Mouse (Mus musculus) liver, adult (tissue): ENCODE results near the gene Cenpn.

Experiments
- GATA4 ChIP-seq: IDR thresholded peaks from 2 replicates; pipeline ENCODE4 v1.6.1; 2014; ENCODE audit warnings: mild to moderate bottlenecking, low read length; ENCODE audit not compliant: insufficient replicate concordance

Gene Cenpn

DNA sequence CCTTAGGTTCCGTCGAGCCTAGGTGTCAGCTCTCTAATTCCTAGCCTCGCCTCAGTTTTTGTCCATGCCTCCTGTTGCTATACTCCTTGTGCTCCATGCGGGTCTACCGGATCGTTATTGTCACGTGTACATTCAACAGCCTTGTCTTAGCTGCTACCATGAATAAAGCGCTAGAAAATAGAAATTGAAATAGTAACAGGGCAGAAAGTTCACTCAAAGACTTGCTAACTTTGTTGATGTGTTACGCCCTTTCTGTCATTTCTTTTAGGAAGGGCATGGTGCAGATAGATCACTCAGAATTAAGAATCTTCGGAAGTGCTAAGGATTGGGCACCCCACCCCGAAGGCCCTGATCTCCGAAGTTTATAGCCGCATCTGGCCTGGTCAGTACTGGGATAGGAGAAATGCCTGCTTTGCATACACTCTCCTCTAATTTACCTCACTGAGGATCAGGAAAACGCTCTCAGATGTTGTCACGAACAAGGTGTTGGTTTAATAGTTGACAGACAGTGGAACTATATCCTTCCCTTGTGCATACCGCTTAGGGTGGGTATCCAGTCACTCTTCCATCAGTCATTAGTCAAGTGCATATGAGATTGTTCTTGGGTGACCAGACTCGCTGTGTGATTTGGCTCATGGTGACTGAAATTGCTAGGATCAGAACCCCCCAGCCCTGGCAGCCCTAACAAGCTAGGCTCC lies 679 bp downstream of the Cenpn start:
- TF ChIP-seq GATA4: no peak

- TF ChIP-seq GATA4: no peak
These were observed 2.0 kb downstream of the Cenpn start for GRCm38 (mm10) chr8:116923526-116923925.

DNA sequence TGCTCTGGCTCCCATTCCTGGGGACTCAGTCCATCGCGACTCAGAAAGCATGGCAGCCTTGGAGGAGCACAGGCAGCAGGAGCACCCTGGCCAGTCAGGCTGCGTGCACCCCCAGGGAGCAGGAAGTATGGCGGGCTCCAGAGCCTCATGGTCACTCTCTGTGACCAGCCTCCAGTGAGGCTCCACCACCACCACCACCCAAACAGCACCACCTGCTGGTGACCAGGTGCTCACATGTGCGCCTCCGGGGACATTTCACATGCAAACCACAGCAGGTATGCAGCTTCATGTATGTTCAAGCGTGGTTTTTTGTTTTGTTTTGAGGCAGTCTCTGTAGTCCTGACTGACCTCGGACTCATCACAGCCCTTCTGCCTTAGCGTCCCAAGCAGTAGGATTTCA lies 6.3 kb downstream of the Cenpn start:
- TF ChIP-seq GATA4: no peak

DNA sequence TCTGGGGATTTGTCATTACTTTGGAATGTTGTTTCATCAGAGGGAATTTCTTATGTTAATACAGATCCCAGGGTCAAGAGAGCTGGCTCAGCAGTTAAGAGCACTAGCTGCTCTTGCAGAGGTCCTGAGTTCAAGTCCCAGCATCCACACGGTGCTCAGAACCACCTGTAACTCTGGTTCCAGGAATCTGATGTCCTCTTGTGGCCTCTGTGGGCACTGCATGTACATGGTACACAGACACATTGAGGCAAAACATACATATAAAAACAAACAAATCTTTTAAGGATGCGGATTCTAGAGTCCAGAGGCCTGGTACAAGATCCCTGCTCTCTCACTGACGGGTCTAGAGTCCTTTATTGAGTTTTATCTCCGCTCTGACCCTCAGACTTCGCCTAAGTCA lies 7.1 kb downstream of the Cenpn start:
- TF ChIP-seq GATA4: no peak

GRCm38 (mm10) chr8:116934976-116935375 lies 13.4 kb downstream of the Cenpn start:
- no peak for TF ChIP-seq GATA4

DNA sequence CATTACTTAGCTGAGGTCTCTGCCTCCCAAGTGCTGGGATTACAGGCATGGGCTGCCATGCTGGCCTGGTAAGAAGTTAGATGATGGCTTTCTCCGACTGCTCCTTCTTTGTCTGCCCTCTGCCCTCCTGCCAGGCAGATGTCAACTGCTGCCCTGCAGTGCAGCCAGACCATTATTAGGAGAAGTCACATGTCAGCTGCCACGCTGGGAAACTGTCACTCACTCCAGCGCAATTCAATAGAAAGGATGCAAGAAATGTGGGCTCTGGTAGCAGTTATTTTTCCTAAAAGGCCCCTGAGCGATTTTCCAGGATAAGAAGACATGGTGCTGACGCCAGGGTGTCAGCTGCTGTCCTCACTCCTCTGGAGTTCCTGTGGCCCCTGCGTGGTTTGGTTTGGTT lies 14.0 kb downstream of the Cenpn start:
- no peak for TF ChIP-seq GATA4

DNA sequence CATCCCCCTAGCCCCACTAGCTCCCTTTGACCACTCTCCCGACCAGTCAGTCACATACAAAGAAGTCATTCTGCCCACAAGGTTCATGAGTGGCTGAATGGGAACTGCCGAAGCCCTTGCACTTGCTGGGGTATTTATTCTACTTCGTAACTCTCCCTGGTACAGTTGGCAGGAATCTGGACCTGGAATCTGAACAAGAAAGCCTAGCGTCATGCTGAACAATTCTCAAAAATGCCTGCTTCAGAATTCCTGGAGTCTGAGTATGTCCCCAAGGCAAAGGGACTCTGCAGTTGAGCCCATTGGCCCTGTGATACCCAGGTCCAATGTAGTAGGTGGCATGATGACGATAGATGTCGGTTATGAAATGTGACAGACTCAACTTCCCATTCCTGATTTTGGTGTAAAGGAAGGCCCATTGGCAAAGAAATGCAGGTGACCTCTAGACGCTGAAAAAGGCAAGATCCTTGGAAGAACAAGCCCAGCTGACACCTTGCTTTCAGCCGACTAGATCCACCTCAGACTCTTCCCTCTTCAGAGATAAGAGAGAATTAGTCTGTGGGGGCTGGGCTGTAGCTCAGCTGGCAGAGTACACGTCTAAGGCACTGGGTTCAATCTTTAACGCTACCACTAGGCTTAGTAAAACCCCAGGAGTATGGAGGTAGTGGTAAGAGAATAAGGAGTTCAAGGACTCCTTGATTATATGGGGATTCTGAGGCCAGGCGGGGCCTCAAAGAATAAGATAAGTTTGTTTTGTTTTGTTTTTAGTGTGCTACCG lies 20.9 kb downstream of the Cenpn start:
- no peak for TF ChIP-seq GATA4

DNA sequence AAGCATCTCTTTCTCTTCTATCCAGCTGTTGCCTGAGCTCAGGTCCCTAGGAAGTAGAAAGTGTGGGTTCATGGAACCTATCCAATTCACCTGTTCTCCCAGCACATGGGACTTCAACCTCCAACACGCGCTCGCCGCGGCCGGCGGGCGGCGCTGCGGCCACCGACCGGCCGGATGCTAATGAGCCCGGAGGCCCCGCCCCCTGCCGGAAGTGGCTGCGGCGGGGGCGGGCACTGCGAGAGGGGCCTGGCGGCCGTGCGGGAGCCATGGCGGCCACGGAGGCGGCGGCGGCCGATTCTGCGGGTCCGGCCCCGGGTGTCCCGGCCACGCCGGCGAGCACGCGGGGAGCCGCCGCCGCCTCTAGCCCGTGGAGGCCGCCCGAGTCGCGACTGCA lies 21.6 kb downstream of the Cenpn start, which contains the start of gene Atmin:
TSS of gene Atmin (plus strand) at position 233 of the 394 bp plus-strand sequence.
- TF ChIP-seq GATA4: no peak

DNA sequence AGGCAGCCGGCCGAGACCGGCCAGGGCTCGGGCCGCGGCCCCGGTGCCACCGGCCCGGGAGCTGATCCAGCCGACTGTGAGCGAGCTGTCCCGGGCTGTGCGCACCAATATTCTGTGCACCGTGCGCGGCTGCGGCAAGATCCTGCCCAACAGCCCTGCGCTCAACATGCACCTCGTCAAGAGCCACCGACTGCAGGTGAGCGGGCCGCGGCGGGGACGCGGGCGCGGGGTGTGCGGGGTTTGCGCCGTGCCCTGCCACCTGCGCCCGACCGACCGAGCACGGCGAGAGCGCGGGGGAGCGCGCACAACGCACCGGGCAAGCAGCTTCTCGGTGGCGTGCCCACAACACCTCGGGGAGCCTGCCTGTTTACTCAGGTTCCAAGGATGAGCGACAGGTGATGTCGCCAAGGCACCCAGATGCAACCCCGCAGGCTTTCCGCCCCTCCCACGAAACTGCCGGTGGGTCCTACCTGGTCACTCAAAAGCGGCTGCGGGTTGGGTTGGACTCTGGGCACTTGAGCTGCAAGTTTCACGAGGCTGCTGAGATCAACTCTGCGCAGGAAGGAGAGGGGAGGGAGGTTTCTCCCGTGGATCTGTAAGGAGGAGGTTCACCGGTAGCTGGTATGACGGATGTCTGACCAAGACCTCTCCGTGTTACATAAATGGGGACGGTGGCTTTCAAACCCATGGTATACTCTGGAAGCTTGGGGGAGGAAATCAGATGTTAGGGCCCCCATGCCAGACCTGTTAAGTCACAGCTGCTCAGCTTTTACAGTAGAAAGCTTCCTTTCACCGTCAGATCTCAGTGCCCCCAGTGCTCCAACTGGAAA lies 22.2 kb downstream of the Cenpn start:
- TF ChIP-seq GATA4: no peak

GRCm38 (mm10) chr8:116944385-116944696 lies 22.8 kb downstream of the Cenpn start:
- TF ChIP-seq GATA4: no peak

GRCm38 (mm10) chr8:116945169-116945910 lies 23.8 kb downstream of the Cenpn start:
- no peak for TF ChIP-seq GATA4

DNA sequence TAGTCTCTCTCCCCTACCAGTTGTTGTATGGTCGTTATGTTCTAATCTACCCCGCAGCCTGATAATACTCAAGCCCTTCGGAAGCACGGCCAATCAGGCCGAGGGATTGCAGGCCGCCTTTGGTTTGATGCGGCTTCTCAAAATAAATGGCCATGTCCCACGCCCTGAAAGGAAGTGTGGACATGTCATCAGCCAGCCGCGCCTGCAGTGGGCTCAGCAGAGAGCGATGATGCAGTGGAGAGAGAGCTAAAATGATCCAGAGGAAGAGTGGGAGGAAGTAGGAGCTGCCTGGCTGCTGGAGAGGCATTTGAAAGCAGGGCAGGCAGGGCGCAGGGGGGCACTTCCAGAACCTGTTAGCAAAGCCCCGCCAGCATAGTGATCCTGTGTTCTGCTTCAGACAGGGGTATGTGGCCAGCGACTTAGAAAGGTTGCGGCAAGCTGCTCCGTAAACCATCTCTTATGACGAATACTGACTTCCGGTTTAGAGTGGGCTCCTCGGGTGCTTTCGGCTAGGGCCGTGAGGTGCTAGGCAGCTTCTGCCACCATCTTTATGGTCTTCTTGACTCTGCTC lies 24.8 kb downstream of the Cenpn start:
- TF ChIP-seq GATA4: no peak

DNA sequence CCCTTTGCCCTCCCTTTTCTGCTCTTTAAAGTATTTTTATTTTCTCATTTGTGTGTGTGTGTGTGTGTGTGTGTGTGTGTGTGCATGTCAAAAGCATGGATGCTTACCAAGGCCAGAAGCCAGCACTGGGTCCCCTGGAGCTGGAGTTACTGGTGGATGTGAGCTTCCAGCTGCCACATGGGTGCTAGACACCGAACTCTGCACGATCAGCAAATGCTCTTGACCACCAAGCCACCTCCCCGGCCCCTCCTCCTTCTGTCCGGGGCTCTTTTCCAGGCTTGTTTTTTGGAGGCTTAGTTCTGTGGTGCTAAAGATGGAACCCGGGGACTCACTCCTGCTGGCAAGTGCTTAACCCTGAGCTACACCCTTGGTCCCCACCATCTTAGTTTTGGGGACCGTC lies 25.3 kb downstream of the Cenpn start:
- no peak for TF ChIP-seq GATA4

DNA sequence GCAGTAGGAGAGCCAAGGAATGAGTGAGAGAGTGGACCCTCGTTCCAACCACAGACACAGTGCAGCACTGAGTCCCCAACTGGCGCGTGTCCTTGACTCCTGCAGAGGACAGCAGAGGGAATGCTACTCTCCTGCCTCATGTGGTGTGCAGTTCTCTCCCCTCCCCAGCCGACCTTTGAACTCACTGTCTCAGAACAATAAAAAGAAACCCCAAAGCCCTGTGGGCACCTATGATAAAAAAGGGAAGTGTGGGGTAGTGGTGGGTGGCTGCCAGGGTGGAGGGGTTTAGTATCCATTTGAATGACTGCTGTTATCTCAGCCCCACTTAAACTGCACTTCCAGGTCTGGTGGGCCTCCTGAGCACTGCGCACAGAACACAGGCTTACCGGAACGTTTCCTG lies 26.1 kb downstream of the Cenpn start:
- TF ChIP-seq GATA4: no peak

GRCm38 (mm10) chr8:116951369-116951768 lies 29.8 kb downstream of the Cenpn start:
- no peak for TF ChIP-seq GATA4

DNA sequence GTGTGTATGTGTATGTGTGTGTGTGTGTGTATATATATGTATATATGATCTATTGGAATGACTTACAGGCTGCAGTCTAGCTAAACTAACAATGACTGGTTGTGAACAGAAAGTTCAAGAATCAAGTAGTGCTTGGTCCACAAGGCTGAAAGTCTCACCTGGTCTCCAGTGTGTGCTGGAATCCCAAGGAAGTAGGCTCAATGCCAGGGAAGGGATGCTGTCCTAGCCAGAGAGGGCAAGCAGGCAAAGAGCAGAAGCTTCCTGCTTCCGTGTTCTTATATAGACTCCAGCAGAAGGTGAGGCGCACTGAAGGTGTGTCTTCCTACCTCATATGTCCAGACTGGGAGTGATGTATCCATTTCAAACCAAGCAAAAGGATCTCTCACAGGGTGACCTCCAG lies 30.2 kb downstream of the Cenpn start:
- no peak for TF ChIP-seq GATA4

- no peak for TF ChIP-seq GATA4
These were observed 30.9 kb downstream of the Cenpn start for GRCm38 (mm10) chr8:116952428-116952827.
